Mouse (Mus musculus) testis, adult 2 months (tissue): ENCODE measurements around the gene Tcerg1l. TPM values are rescaled to one million over a fixed set of nuclear protein-coding genes. Genes with fewer than 3 reads are reported as not detected.

Experiments
- H3K27ac ChIP-seq: fragments of 200-500 bp; 2 replicates; pipeline ENCODE4 v1.5.1; 2012; ENCODE audit warnings: low read depth, low read length; ENCODE audit not compliant: control insufficient read depth, insufficient read depth
- H3K27me3 ChIP-seq: fragments of 200-500 bp; 2 replicates; pipeline ENCODE4 v1.6.1; 2012; ENCODE audit warnings: mild to moderate bottlenecking, low read length, moderate library complexity; ENCODE audit not compliant: control insufficient read depth, insufficient read depth
- H3K36me3 ChIP-seq: fragments of 200-500 bp; 2 replicates; pipeline ENCODE4 v1.6.1; 2012; ENCODE audit warnings: mild to moderate bottlenecking, low read length; ENCODE audit not compliant: control insufficient read depth, insufficient read depth
- H3K4me1 ChIP-seq: fragments of 200-500 bp; 2 replicates; pipeline ENCODE4 v1.6.1; 2012; ENCODE audit warnings: low read length; ENCODE audit not compliant: control insufficient read depth, insufficient read depth
- H3K4me3 ChIP-seq: fragments of 200-500 bp; 2 replicates; pipeline ENCODE4 v1.5.1; 2012; ENCODE audit warnings: low read depth, mild to moderate bottlenecking, low read length, moderate library complexity, mixed read lengths; ENCODE audit not compliant: control insufficient read depth
- CTCF ChIP-seq: fragments of 200-500 bp; IDR thresholded peaks from 2 replicates; pipeline ENCODE4 v1.5.1; 2012; ENCODE audit warnings: low read depth, mild to moderate bottlenecking, inconsistent platforms, low read length, moderate library complexity; ENCODE audit not compliant: control insufficient read depth, insufficient read depth, insufficient replicate concordance
- POLR2A ChIP-seq: fragments of 200-500 bp; IDR thresholded peaks from 2 replicates; pipeline ENCODE4 v1.6.1; 2012; ENCODE audit warnings: low read depth, mild to moderate bottlenecking, inconsistent platforms, low read length, moderate library complexity; ENCODE audit not compliant: control insufficient read depth
- polyA plus RNA-seq: library from polyadenylated mRNA; depleted of rRNA; stranded (reverse); fragments of >200 nt; gene quantifications from 2 replicates; pipeline ENCODE4 v1.2.3, GENCODE M21; 2012

Gene Tcerg1l
- polyA plus RNA-seq, 1 experiment = 1.2 TPM

DNA sequence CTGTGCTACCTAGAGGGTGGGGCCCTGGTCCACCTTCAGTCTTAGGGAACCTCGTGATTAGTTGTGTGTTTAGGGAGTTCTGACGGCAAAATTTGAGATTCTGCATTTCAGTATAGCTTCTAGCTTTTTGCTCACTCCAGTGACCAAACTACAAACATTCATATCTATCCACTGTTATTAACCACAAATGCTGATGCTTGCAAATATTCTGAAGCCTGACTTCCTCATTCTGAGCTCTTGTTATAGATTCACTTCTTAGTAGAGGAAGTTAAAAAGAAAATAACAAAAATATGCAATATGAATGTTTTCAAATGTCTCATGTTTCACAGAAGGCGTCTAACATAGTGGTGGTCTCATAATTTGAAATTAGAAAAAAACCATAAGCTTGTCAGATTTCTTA is 8.5 kb downstream of the Tcerg1l start:
- TF ChIP-seq CTCF (no peak), POLR2A (no peak)
- no peak overlapping the region for H3K27ac ChIP-seq

DNA sequence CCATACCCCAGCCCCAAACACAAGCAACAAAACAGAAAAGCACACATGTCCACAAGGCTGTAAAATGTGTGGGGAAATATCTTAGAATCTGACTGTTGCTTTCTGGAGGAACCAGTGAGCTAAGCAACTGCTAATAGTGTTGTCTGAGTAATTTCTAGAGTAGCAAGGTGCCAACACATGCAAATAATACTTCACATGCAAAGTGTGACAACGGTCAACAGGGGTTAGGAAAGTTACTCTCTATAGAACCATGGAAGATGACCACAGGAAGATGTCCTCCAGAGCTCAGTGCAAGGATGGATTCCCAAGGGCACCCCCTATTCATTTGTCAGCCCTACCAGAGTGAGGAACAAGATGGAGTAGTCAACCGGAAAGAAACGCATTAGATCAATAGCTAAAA is 18.3 kb downstream of the Tcerg1l start:
- H3K4me3 ChIP-seq = no peak overlapping the region
- TF ChIP-seq POLR2A (no peak), CTCF (no peak)
- no peak overlapping the region for H3K27ac ChIP-seq
- H3K4me1 ChIP-seq = peaks cover 7% of the 10 kb centered on the region
- no peaks in the 10 kb centered on the region for H3K27me3 ChIP-seq
- no peaks in the 10 kb centered on the region for H3K36me3 ChIP-seq

More for the DNA sequence above, 8.5 kb downstream of the Tcerg1l start:
- H3K27me3 ChIP-seq = no peaks in the 10 kb centered on the region
- H3K4me1 ChIP-seq = no peaks in the 10 kb centered on the region
- no peak overlapping the region for H3K4me3 ChIP-seq
- H3K36me3 ChIP-seq = no peaks in the 10 kb centered on the region

DNA sequence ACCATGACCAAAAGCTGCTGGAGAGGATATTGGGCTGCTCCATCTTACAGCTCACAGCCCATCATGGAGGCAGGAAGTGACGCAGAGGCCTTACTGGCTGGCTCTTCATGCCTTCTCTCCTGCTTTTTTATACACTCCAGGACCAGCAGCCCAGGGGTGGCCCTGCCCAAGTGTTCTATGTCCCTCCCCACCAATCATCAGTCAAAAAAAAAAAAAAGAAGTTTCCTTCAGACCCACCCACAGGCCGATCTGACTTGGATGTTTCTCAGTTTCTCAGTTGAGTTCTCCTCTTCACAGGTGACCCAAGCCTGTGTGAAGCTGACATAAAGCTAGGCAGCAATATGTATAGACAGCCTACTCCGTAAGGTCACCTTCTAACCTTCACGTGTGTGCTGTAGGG is 19.0 kb downstream of the Tcerg1l start:
- no peaks in the 10 kb centered on the region for H3K36me3 ChIP-seq
- H3K4me3 ChIP-seq = no peak overlapping the region
- no peaks in the 10 kb centered on the region for H3K27me3 ChIP-seq
- H3K4me1 ChIP-seq = peaks cover 7% of the 10 kb centered on the region
- TF ChIP-seq CTCF (no peak), POLR2A (no peak)
- H3K27ac ChIP-seq = no peak overlapping the region

DNA sequence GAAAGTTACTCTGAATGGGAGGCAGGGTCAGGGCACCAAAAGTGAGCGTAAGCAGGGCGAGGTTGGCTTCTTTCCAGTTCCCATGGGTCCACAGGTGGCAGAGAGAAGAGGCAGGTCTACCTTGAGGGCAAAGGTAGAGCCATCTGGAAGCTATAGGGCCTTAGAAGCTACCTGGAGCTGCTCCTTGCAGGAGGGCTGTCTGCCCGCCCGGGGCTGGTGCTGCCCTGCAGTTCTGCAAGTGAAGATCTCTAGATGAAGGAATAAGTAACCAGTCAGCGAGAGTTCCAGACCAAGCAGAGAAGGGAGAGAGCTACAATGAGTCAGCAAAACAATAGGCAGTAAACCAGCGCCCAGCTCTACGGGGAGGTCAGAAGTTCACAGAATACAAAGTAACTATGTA is 22.0 kb downstream of the Tcerg1l start:
- TF ChIP-seq POLR2A (no peak), CTCF (no peak)
- Histone ChIP-seq H3K4me1 (peaks cover 7% of the 10 kb centered on the region), H3K36me3 (no peaks in the 10 kb centered on the region), H3K27me3 (no peaks in the 10 kb centered on the region), H3K4me3 (no peak overlapping the region), H3K27ac (no peak overlapping the region)

DNA sequence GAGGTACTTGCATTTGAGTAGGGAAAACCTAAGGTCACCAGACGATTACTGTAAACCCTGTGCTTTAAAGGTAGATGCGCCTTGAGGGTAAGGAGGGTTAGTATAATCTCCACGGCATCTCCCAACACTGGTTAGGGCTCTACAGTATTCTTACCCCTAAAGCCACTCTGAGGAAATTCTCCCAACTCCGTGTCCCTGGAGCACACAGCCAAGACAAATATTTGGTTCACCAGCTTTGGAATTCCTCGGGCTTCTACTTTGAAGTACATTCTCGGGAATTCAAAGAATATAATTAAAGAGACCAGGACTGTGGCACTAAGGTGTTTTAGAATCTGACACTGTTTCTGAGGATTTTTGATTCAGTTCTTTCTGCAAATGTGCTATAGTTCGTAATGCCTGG is 23.2 kb downstream of the Tcerg1l start:
- H3K36me3 ChIP-seq = no peaks in the 10 kb centered on the region
- no peaks in the 10 kb centered on the region for H3K27me3 ChIP-seq
- H3K4me3 ChIP-seq = no peak overlapping the region
- TF ChIP-seq POLR2A = no peak
- no peak for TF ChIP-seq CTCF
- H3K4me1 ChIP-seq = peaks cover 7% of the 10 kb centered on the region
- no peak overlapping the region for H3K27ac ChIP-seq

DNA sequence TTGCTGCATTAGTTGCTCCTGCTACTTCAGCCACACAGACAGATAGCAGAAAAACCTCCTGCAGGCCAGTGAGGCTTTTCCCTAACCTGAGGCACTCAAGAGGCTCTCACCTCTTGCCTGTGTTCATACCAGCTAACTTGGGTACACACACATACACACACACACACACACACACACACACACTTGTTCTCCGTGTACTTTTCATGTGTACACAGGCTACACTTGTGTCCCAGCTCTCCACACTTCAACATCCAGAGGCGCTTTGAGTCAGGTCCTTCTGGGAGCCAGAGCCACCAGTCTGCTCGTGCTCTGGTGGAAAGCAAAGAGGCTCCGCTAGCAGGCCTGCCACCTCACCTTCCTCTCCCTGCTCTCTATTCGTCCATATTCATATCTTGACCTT is 24.0 kb downstream of the Tcerg1l start:
- Histone ChIP-seq H3K27ac (no peak overlapping the region), H3K4me3 (no peak overlapping the region), H3K36me3 (no peaks in the 10 kb centered on the region), H3K4me1 (peaks cover 7% of the 10 kb centered on the region), H3K27me3 (no peaks in the 10 kb centered on the region)
- no peak for TF ChIP-seq POLR2A
- no peak for TF ChIP-seq CTCF

DNA sequence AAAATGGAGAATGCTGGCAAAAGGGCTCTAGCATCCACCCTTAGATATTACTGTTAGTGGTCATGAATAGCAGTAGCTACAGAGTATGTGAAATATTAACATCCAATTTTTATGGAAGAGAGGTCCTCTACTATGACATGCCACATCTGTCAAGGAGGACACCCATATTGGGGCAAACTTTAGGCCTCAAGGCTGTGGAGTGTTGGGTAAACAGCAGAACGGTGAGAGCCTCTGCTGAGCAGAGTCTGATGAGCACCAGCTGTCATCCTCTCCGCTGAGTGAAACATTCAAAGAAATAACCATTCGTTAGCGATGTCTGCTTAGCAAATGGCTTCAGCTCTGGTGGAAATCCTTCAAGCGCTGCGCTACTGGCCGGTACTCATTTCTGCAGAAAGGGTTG is 30.0 kb downstream of the Tcerg1l start:
- TF ChIP-seq CTCF (no peak), POLR2A (no peak)
- Histone ChIP-seq H3K27ac (no peak overlapping the region), H3K27me3 (no peaks in the 10 kb centered on the region), H3K36me3 (no peaks in the 10 kb centered on the region), H3K4me1 (no peaks in the 10 kb centered on the region), H3K4me3 (no peak overlapping the region)

DNA sequence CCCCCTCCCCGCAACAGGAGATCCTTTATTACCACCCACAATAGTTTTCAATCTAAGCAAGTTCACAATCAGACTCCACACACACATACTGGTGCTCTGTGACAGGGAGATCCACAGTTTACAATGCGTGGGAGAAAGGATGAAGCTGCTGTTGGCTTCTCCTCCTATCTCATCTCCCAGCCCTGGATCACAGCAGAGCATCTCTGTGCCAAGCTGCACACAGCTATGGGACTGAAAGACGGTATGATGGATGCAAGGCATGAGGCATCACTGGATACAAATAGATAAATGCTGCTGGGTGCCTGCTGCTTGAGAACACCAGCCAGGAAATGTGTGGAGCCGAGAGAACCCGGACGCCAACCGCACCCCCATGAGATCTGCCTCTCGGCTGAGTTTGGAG is 32.0 kb downstream of the Tcerg1l start:
- Histone ChIP-seq H3K27ac (no peak overlapping the region), H3K27me3 (no peaks in the 10 kb centered on the region), H3K4me3 (no peak overlapping the region), H3K36me3 (no peaks in the 10 kb centered on the region), H3K4me1 (no peaks in the 10 kb centered on the region)
- TF ChIP-seq POLR2A = no peak
- TF ChIP-seq CTCF = no peak
